Mouse (Mus musculus): ENCODE measurements around the gene S100a3.

DNA sequence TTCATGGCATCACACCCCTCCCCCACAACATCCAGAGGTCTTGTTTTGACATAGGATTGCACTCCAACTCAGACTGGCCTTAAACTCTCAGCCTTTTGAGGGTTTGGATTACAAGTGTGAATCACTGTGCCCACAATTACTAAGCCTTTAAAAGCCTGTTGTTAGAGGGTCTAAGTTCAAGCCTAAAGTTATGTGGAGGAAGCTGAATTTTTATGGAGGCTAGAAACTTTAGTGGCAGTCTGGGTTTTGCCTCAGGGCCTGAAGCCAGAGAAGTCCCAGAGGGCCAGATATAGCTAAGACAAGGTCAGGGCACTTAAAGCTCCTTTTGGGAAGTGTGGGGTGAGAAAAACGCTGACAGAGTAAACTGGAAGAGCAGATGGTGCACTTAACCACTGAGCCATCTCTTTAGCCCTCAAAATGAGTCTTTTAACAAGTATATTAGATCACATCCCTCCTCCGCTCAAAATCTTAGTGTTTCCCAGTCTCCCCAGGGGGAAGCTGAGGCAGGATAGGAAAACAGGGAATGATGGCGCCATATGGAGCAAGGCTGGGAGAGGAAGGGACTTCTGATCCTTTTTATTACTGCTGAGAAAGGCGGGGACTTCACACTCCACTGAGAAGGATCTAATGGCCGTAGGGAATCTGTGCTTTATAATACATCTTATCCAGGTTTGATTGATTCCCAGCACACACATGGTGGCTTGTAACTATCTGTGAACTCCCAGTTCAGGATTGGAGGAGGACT lies 10.5 kb upstream of the S100a3 start:
- no peak for TF ChIP-seq CTCF (IDR thresholded peaks at IDR 0.05; ENCODE audit: low read depth)
- no peak for TF ChIP-seq EP300 (IDR thresholded peaks at IDR 0.05; ENCODE audit: low read depth)

All from heart, postnatal 0 days (tissue).